Mouse (Mus musculus) cortical plate, adult 2 months (tissue): Measurements from ENCODE around the gene Tcf7l1. TPM values are rescaled to one million over a fixed set of nuclear protein-coding genes. Genes with fewer than 3 reads are reported as not detected.

Experiments
- H3K27ac ChIP-seq: fragments of 200-500 bp; 2 replicates; pipeline ENCODE4 v1.5.1; 2012; ENCODE audit warnings: low read length, control low read depth, inconsistent platforms; ENCODE audit not compliant: insufficient read depth
- H3K4me1 ChIP-seq: fragments of 200-500 bp; 2 replicates; pipeline ENCODE4 v1.6.1; 2011; ENCODE audit warnings: low read length; ENCODE audit not compliant: control insufficient read depth, insufficient read depth
- H3K4me3 ChIP-seq: fragments of 200-500 bp; 2 replicates; pipeline ENCODE4 v1.5.1; 2011; ENCODE audit warnings: mild to moderate bottlenecking, low read length, control low read depth; ENCODE audit not compliant: insufficient read depth
- CTCF ChIP-seq: fragments of 200-500 bp; IDR thresholded peaks from 2 replicates; pipeline ENCODE4 v1.5.1; 2011; ENCODE audit warnings: mild to moderate bottlenecking, control low read depth, low read length; ENCODE audit not compliant: insufficient read depth; ENCODE audit errors: extremely low read depth
- POLR2A ChIP-seq: fragments of 200-500 bp; IDR thresholded peaks from 2 replicates; pipeline ENCODE4 v1.6.1; 2011; ENCODE audit warnings: mild to moderate bottlenecking, low read length, control low read depth; ENCODE audit not compliant: insufficient read depth; ENCODE audit errors: extremely low read depth
- polyA plus RNA-seq: library from polyadenylated mRNA; depleted of rRNA; stranded (reverse); fragments of >200 nt; gene quantifications from 2 replicates; pipeline ENCODE4 v1.2.3, GENCODE M21; 2012

The Tcf7l1 gene
- polyA plus RNA-seq, 1 experiment = 3.7 TPM

DNA sequence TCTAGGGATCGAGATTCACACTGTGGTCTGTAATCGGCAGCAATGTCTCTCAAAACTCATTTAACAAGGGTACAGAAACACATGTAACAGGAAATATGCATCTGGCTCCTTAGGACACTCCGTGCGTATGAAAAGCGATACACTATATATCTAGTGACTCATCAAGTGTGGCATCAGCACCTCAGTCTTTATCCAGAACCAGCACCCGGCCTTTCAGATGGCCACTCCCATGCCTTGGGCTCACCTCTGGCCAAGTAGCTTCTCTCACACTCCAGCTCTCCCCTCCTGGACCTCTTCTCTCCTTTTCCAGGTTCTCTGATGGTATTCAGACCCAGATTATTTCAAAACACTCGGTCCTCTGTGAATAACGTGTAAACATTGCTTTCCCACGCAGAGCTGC is 97.5 kb downstream of the Tcf7l1 start:
- H3K4me3 ChIP-seq = no peak overlapping the region
- no peak for TF ChIP-seq CTCF
- no peak for TF ChIP-seq POLR2A
- no peak overlapping the region for H3K27ac ChIP-seq
- peaks cover 5% of the 10 kb centered on the region for H3K4me1 ChIP-seq

DNA sequence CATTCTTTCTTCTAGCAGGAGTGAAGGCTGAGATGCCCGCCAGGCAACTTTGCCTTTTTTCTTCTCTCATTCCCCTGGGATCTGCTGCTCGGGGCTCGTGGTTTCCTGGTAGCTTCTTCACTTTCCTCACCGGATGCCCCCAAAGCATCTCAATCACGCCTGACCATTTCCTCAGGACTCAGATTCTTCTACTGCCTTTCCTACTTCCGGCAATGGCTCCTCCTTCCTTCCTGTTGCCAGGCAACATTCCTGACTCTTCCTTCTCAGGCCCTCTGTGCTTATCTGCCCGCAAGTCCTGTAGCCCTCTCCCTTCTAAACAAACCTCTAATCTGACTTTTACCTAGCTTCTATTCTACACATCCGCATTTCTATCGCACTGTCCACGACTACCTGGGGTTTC is 98.5 kb downstream of the Tcf7l1 start:
- H3K4me1 ChIP-seq = peaks cover 5% of the 10 kb centered on the region
- H3K4me3 ChIP-seq = no peak overlapping the region
- TF ChIP-seq POLR2A = no peak
- TF ChIP-seq CTCF = no peak
- no peak overlapping the region for H3K27ac ChIP-seq

DNA sequence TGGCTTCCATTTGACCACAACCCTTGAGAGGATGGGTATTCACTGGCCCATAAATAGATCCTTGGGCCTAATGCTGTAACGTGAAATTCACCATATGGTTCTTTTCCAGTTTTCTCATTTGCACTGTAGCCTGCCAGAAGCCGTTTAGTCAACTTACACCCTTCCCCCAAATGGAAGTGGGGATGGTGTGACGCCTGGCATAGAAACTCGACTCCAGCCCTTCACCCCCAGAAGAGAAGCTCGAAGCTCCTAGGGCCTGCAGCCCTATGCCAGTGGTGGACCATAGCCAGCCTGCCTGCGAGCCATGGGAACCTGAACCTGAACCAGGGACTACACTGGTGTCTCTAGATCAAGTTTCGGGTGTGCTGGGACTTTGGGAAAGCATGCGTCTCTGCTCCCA is 99.1 kb downstream of the Tcf7l1 start:
- Histone ChIP-seq H3K27ac (no peak overlapping the region), H3K4me3 (no peak overlapping the region), H3K4me1 (peaks cover 5% of the 10 kb centered on the region)
- TF ChIP-seq CTCF (no peak), POLR2A (no peak)

DNA sequence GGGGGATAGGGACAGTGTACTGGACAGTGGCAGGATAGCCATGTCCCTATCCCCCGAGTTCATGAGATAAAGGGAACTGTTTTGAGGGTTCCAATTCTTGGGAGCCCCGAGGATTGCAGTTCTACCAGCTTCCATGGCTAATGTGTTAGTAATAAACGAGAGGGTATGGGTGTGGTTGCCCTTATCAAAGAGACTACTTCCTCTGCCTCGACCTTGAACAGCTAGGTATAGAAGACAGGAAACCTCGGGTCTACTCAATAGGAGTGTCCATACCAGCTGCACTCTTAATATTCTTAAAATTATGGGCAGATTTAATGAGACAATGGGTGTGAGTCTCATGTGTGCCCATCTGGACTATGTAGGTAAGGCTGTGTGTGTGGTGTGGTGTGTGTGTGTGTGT is 100.0 kb downstream of the Tcf7l1 start:
- Histone ChIP-seq H3K4me1 (peaks cover under 1% of the 10 kb centered on the region; the same call in 1 of the 2 replicates), H3K4me3 (no peak overlapping the region), H3K27ac (no peak overlapping the region)
- TF ChIP-seq POLR2A = no peak
- no peak for TF ChIP-seq CTCF

DNA sequence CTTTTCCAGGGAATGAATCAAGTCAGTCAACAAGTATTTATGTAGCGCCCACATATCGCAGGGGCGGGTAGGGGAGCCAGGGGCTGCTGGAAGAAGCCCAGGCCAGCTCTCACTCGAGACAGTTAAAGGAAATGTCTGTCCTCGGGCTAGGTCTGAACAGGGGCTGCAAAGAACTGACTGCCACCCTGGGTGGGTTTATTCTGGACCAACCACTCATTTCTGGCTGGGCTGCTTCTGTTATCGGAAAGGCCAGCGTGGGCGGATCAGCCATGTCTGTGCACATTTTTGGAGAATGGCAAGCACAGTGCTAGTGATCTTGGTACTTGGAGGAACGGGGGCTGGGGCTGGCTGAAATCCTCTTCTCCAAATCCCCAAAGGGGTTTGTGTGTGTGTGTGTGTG is 103.9 kb downstream of the Tcf7l1 start:
- no peaks in the 10 kb centered on the region for H3K4me1 ChIP-seq
- TF ChIP-seq CTCF (no peak), POLR2A (no peak)
- H3K4me3 ChIP-seq = no peak overlapping the region
- H3K27ac ChIP-seq = no peak overlapping the region

DNA sequence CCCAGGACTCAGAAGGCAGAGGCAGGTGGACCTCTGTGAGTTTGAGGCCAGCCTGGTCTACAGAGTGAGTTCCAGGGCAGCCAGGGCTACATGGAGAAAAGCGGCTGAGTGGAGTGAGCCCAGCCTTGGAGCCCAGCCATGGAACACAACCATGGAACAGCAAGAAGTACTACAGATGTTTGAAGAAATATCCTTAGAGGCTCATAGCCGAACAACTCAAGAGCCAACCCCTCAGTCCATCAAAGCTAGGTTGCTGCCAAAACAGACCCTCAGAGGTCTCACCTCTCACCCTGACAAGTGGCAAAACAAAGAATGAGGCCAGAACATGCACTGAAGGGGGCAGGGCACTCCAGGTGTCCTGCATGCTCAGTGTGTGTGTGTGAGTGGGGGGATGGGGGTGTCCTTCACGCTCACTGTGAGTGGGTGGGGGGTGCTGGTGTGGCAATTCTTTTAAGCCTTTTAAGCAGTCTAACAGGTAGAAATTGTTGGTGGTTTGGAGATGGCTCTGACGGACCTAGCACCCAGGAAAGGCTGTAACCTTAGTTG is 104.7 kb downstream of the Tcf7l1 start:
- TF ChIP-seq CTCF = no peak
- TF ChIP-seq POLR2A = no peak
- Histone ChIP-seq H3K4me3 (no peak overlapping the region), H3K4me1 (no peaks in the 10 kb centered on the region), H3K27ac (no peak overlapping the region)

DNA sequence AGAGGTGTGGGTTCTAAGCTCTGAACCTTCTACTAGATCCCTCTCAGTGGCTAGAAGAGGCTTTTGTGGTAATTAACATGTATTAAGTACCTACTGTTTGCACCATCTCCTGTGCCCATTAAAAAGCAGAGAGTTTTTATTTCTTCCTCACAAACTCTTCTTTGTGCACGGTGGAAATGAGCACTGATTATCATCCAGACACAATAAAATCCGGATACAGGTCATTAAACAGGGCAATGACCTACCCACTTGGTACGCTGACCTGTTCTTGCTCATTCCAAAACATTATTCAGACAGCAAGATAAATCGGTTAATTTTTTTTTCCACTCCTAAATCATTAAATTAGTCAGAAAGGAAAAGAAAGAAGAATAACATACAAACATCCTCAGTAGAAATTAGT is 106.8 kb downstream of the Tcf7l1 start:
- Histone ChIP-seq H3K4me3 (no peak overlapping the region), H3K27ac (no peak overlapping the region), H3K4me1 (no peaks in the 10 kb centered on the region)
- TF ChIP-seq POLR2A (no peak), CTCF (no peak)

DNA sequence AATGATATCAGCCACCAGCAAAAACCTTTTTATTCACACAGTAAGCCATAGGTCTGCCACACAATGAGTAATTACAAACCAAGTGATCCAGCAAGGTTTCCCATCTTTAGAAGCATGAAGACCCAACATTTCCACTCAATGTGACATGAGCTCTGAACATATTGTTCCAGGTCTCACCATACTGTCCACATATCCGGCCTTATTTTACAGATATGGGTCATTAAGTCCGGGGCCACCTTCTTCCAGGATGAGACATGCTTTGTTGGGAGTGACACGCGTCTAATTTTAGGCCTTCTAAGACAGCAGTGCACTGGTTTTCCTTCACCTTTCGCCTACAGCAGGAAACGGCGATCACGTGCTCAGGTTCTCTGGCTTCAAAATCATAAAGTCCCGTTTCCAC is 108.1 kb downstream of the Tcf7l1 start:
- Histone ChIP-seq H3K4me3 (no peak overlapping the region), H3K27ac (no peak overlapping the region), H3K4me1 (no peaks in the 10 kb centered on the region)
- TF ChIP-seq CTCF (no peak), POLR2A (no peak)

DNA sequence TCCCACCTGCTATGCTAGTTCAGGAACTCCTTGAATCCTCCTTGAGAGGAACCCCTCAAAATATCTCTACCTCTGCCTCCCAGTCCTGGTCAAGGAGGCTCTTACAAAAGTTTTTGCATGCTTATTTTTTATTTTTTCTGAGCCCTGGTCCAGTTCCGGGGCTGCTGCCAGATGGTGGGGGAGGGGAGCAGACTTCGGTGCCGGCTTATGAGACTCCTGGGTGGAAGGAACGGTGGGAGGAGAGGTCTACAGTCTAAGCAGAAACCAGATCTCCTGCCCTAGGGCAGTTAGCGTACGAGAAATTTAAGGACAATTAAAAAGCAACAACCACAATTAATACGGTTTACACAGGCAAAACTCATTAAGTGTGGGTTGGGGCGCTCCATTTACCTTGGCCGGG is 110.4 kb downstream of the Tcf7l1 start:
- no peak overlapping the region for H3K4me3 ChIP-seq
- H3K4me1 ChIP-seq = no peaks in the 10 kb centered on the region
- no peak for TF ChIP-seq CTCF
- no peak for TF ChIP-seq POLR2A
- no peak overlapping the region for H3K27ac ChIP-seq

DNA sequence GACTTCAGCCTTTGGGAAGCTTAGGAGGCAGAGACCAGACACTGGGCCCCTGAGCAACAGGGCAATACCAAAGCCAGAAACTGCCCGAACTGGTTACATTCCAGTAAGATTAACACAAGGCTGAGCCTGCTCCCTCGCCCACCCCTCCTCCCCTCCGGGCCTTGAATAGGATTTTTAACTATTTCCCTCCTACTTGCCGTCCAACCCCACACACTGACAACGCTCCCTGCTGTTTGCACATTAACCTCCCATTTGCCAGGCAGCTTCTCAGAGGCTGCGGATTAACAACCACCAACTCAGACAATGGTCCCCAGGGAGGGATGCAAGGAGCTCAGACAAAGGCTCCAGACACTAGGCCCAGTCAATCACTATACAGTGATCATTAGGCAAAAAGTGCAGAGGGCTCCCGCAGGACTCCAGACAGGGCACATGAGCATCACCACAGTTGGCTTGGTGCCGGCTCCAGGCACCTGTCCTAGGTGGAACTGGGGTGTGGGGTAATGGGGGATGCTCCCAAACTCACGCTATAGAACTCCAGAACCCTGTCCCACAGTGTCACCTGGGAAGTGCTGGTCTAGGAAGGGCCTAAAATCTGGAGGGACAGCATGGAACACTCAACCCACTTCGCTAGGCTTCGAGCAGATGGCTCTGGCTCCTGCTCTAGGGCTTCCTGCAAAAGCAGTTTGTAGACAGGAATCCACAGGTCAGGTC is 111.4 kb downstream of the Tcf7l1 start:
- TF ChIP-seq POLR2A (no peak), CTCF (no peak)
- Histone ChIP-seq H3K4me3 (no peak overlapping the region), H3K4me1 (no peaks in the 10 kb centered on the region), H3K27ac (no peak overlapping the region)
